Mouse (Mus musculus): ENCODE measurements at regions not wholly inside any gene's neighbourhood (a gene's known extent, or its start where the extent isn't known, plus 50 kb on each side); places are given as distances from the start of the nearest gene placed in this dataset.

GRCm38 (mm10) chr8:103270035-103270434 is 484.6 kb upstream of the Cdh11 start:
- no peak for DNase-seq (ENCODE audit: low read depth, low spot score)

GRCm38 (mm10) chr8:103270815-103271553 is 485.5 kb upstream of the Cdh11 start:
- peak; percentile 69 for DNase-seq (ENCODE audit: low read depth, low spot score)

GRCm38 (mm10) chr8:103272305-103273079 is 487.1 kb upstream of the Cdh11 start:
- DNase-seq (ENCODE audit: low read depth, low spot score): no peak

GRCm38 (mm10) chr8:103273476-103273875 is 488.0 kb upstream of the Cdh11 start:
- DNase-seq (ENCODE audit: low read depth, low spot score): no peak

GRCm38 (mm10) chr8:103281801-103282200 is 496.4 kb upstream of the Cdh11 start:
- DNase-seq (ENCODE audit: low read depth, low spot score): no peak

- no peak for DNase-seq (ENCODE audit: low read depth, low spot score)
Measured at GRCm38 (mm10) chr8:103288561-103288974, 503.1 kb upstream of the Cdh11 start.

GRCm38 (mm10) chr8:103292896-103293295 is 507.5 kb upstream of the Cdh11 start:
- DNase-seq (ENCODE audit: low read depth, low spot score): no peak

GRCm38 (mm10) chr8:103306476-103307183 is 521.2 kb upstream of the Cdh11 start:
- DNase-seq (ENCODE audit: low read depth, low spot score): peak; percentile 48

GRCm38 (mm10) chr8:103313576-103313975 is 528.1 kb upstream of the Cdh11 start:
- DNase-seq (ENCODE audit: low read depth, low spot score): peak; percentile 21

- DNase-seq (ENCODE audit: low read depth, low spot score): peak; percentile 67
Measured at GRCm38 (mm10) chr8:103314279-103315022, 529.0 kb upstream of the Cdh11 start.

- no peak for DNase-seq (ENCODE audit: low read depth, low spot score)
Measured at GRCm38 (mm10) chr8:103315742-103316141, 530.3 kb upstream of the Cdh11 start.

GRCm38 (mm10) chr8:103316691-103317091 is 531.2 kb upstream of the Cdh11 start:
- DNase-seq (ENCODE audit: low read depth, low spot score): no peak

- DNase-seq (ENCODE audit: low read depth, low spot score): no peak
Measured at GRCm38 (mm10) chr8:103317149-103317725, 531.8 kb upstream of the Cdh11 start.

GRCm38 (mm10) chr8:103324016-103324665 is 538.7 kb upstream of the Cdh11 start:
- DNase-seq (ENCODE audit: low read depth, low spot score): no peak

- DNase-seq (ENCODE audit: low read depth, low spot score): no peak
Measured at GRCm38 (mm10) chr8:103331415-103331814, 546.0 kb upstream of the Cdh11 start.

- DNase-seq (ENCODE audit: low read depth, low spot score): no peak
Measured at GRCm38 (mm10) chr8:103337314-103337713, 551.9 kb upstream of the Cdh11 start.

GRCm38 (mm10) chr8:103339042-103339441 is 553.6 kb upstream of the Cdh11 start:
- no peak for DNase-seq (ENCODE audit: low read depth, low spot score)

- no peak for DNase-seq (ENCODE audit: low read depth, low spot score)
Measured at GRCm38 (mm10) chr8:103339951-103340350, 554.5 kb upstream of the Cdh11 start.

- no peak for DNase-seq (ENCODE audit: low read depth, low spot score)
Measured at GRCm38 (mm10) chr8:103343891-103344290, 558.4 kb upstream of the Cdh11 start.

GRCm38 (mm10) chr8:103344871-103345270 is 559.4 kb upstream of the Cdh11 start:
- DNase-seq (ENCODE audit: low read depth, low spot score): no peak

All from forelimb bud, embryonic 11.5 days (tissue).